Mouse (Mus musculus): Measurements from ENCODE around the gene Pla2g15.

DNA sequence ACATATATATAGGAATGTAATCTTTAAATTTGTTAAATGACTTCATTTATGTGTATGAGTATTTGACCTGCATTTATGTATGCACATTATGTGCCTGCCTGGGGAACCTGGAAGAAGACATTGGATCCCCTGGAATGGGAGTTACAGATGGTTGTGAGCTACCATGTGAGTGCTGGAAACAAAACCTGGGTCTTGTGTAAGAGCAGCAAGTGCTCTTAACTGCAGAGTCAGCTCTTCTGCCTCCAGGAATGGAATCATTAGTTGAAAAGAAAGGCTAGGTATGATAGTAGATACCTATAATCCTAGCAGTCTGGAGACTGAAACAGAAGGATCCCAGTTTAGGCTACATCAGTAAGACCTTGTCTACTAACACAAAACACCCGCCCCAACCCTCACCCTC, 24.1 kb upstream of the Pla2g15 start:
- TF ChIP-seq POLR2A (IDR thresholded peaks at IDR 0.05; ENCODE audit: control insufficient read depth in 1 of 2, insufficient read depth in 1 of 2, low read depth in 1 of 2, low read length in 2 of 2, poor library complexity in 1 of 2): no peak
- TF ChIP-seq RCOR1 (IDR thresholded peaks at IDR 0.05; ENCODE audit: low read depth, low read length): no peak
- TF ChIP-seq CTCF (IDR thresholded peaks at IDR 0.05 in 2 of 3, conservative IDR thresholded peaks at IDR 0.05 in 1 of 3; ENCODE audit: control insufficient read depth in 1 of 3, insufficient read depth in 1 of 3, low read depth in 2 of 3, low read length in 3 of 3, poor library complexity in 1 of 3, severe bottlenecking in 1 of 3): no peak
